Mouse (Mus musculus) midbrain, embryonic 14.5 days (tissue): ENCODE data around the gene Map2k7. TPM values are rescaled to one million over a fixed set of nuclear protein-coding genes. Genes with fewer than 3 reads are reported as not detected.

ENCODE experiments used
- ATAC-seq: fragments of 200-750 bp; cut with Nextera tagmentation; 2 replicates; pipeline ENCODE4 v1.8.0; 2017; ENCODE audit warnings: moderate number of reproducible peaks, moderate library complexity; ENCODE audit not compliant: low FRiP score, low TSS enrichment
- DNase-seq: peaks from one replicate; pipeline ENCODE4 v3.0.0-alpha.2; 2015
- H3K27ac ChIP-seq: fragments of 300-500 bp; sonication (generic); replicated peaks from 2 replicates; pipeline ENCODE4 v1.5.1; 2014; ENCODE audit warnings: mild to moderate bottlenecking, low read depth, low read length, moderate library complexity
- H3K27me3 ChIP-seq: fragments of 300-500 bp; sonication (generic); 2 replicates; pipeline ENCODE4 v1.6.1; 2014; ENCODE audit warnings: low read length, control low read depth, mixed read lengths; ENCODE audit not compliant: control insufficient read depth, insufficient read depth
- H3K36me3 ChIP-seq: fragments of 300-500 bp; sonication (generic); 2 replicates; pipeline ENCODE4 v1.6.1; 2014; ENCODE audit warnings: low read length, control low read depth; ENCODE audit not compliant: control insufficient read depth, insufficient read depth
- H3K4me1 ChIP-seq: fragments of 300-500 bp; sonication (generic); 2 replicates; pipeline ENCODE4 v1.6.1; 2014; ENCODE audit warnings: mild to moderate bottlenecking, antibody characterized with exemption, low read length, control low read depth; ENCODE audit not compliant: control insufficient read depth, insufficient read depth
- H3K4me2 ChIP-seq: fragments of 300-500 bp; sonication (generic); 2 replicates; pipeline ENCODE4 v1.6.1; 2014; ENCODE audit warnings: mild to moderate bottlenecking, low read length, moderate library complexity
- H3K4me3 ChIP-seq: fragments of 300-500 bp; sonication (generic); replicated peaks from 2 replicates; pipeline ENCODE4 v1.5.1; 2014; ENCODE audit warnings: low read depth, low read length
- H3K9ac ChIP-seq: fragments of 300-500 bp; sonication (generic); replicated peaks from 2 replicates; pipeline ENCODE4 v1.6.1; 2014; ENCODE audit warnings: mild to moderate bottlenecking, low read length, moderate library complexity
- H3K9me3 ChIP-seq: fragments of 300-500 bp; sonication (generic); 2 replicates; pipeline ENCODE4 v1.6.1; 2016; ENCODE audit warnings: low read length, control low read depth, mixed read lengths; ENCODE audit not compliant: control insufficient read depth
- WGBS: fragments of 180-500 bp; shearing (Covaris S2); extraction: QIAGEN DNeasy Blood & Tissue Kit; methylation state at CpG from one replicate; pipeline ENCODE4 v1.1.7; 2014; 5-methylcytosine and 5-hydroxymethylcytosine counted together
- polyA plus RNA-seq: library from polyadenylated mRNA; unstranded; fragments of >200 nt; fragmentation: Nextera tagmentation; extraction: Ambion mirVana; gene quantifications from 2 replicates; pipeline ENCODE4 v1.2.1, GENCODE M21; 2014

The Map2k7 gene
- polyA plus RNA-seq, result 21.9 and 30.1 TPM in 2 replicates

- Histone ChIP-seq H3K27ac (peak within 1 kb of the TSS; percentile 93), H3K4me2 (peak within 1 kb of the TSS; percentile 95), H3K9me3 (no peaks in the 10 kb centered on the region), H3K9ac (peak within 1 kb of the TSS; percentile 75), H3K27me3 (no peaks in the 10 kb centered on the region), H3K36me3 (peaks cover 24% of the 10 kb centered on the region), H3K4me3 (peak within 1 kb of the TSS; percentile 70), H3K4me1 (peaks cover 18% of the 10 kb centered on the region)
- under 1% methylated on average over 71 of the region's 71 CpGs for WGBS
- ATAC-seq (peak; percentile 95), DNase-seq (peak; percentile 100)
Observed at GRCm38 (mm10) chr8:4238434-4239192, at the start of gene Map2k7, which contains the start of gene Gm49320. Map2k7 (plus strand) TSS chr8:4238740. Gm49320 (plus strand) TSS chr8:4238865.

GRCm38 (mm10) chr8:4189031-4189722 lies 49.4 kb upstream of the Map2k7 start:
- Histone ChIP-seq H3K9ac (no peak overlapping the region), H3K36me3 (peaks cover 74% of the 10 kb centered on the region), H3K9me3 (no peaks in the 10 kb centered on the region), H3K4me1 (peaks cover 5% of the 10 kb centered on the region; the same call in 1 of the 2 replicates), H3K27me3 (no peaks in the 10 kb centered on the region), H3K27ac (no peak overlapping the region), H3K4me3 (no peak overlapping the region), H3K4me2 (no peak overlapping the region)
- no peak for DNase-seq
- WGBS, result 36% methylated on average over 3 of the region's 3 CpGs
- ATAC-seq, result no peak

GRCm38 (mm10) chr8:4192305-4192704 lies 46.2 kb upstream of the Map2k7 start:
- 39% methylated on average over 5 of the region's 5 CpGs for WGBS

GRCm38 (mm10) chr8:4192807-4193587 lies 45.5 kb upstream of the Map2k7 start:
- ATAC-seq, result peak; percentile 85
- Histone ChIP-seq H3K4me1 (peaks cover 5% of the 10 kb centered on the region; the same call in 1 of the 2 replicates), H3K27ac (peak overlapping the region; percentile 70), H3K9me3 (no peaks in the 10 kb centered on the region), H3K27me3 (no peaks in the 10 kb centered on the region), H3K9ac (no peak overlapping the region), H3K4me3 (no peak overlapping the region), H3K36me3 (peaks cover 72% of the 10 kb centered on the region), H3K4me2 (peak overlapping the region; percentile 3)
- peak; percentile 91 for DNase-seq
- WGBS, result 2% methylated on average over 18 of the region's 18 CpGs

More at GRCm38 (mm10) chr8:4192305-4192704, 46.2 kb upstream of the Map2k7 start:
- ATAC-seq, result peak; percentile 48
- Histone ChIP-seq H3K36me3 (peaks cover 72% of the 10 kb centered on the region), H3K4me3 (no peak overlapping the region), H3K9ac (no peak overlapping the region), H3K4me2 (no peak overlapping the region), H3K4me1 (peaks cover 5% of the 10 kb centered on the region; the same call in 1 of the 2 replicates), H3K27me3 (no peaks in the 10 kb centered on the region), H3K9me3 (no peaks in the 10 kb centered on the region), H3K27ac (peak overlapping the region; percentile 70)
- peak; percentile 46 for DNase-seq

- H3K27ac ChIP-seq, result peak overlapping the region; percentile 70; the same call in 1 of the 2 replicates
- peak overlapping the region; percentile 3; the same call in 1 of the 2 replicates for H3K4me2 ChIP-seq
- no peak overlapping the region for H3K9ac ChIP-seq
- ATAC-seq, result peak; percentile 3; the same call in 1 of the 2 replicates
- no peak for DNase-seq
- H3K27me3 ChIP-seq, result no peaks in the 10 kb centered on the region
- 56% methylated on average over 7 of the region's 7 CpGs for WGBS
- no peak overlapping the region for H3K4me3 ChIP-seq
- peaks cover 70% of the 10 kb centered on the region for H3K36me3 ChIP-seq
- peaks cover 5% of the 10 kb centered on the region; the same call in 1 of the 2 replicates for H3K4me1 ChIP-seq
- no peaks in the 10 kb centered on the region for H3K9me3 ChIP-seq
Observed at GRCm38 (mm10) chr8:4193588-4193894, 45.0 kb upstream of the Map2k7 start.

GRCm38 (mm10) chr8:4201321-4201720 lies 37.2 kb upstream of the Map2k7 start:
- no peak for DNase-seq

GRCm38 (mm10) chr8:4205246-4206123 lies 33.1 kb upstream of the Map2k7 start:
- no peak for ATAC-seq
- H3K36me3 ChIP-seq, result peaks cover 93% of the 10 kb centered on the region

More at GRCm38 (mm10) chr8:4201321-4201720, 37.2 kb upstream of the Map2k7 start:
- Histone ChIP-seq H3K4me3 (no peak overlapping the region), H3K4me2 (no peak overlapping the region), H3K27ac (no peak overlapping the region), H3K36me3 (peaks cover 92% of the 10 kb centered on the region), H3K9ac (no peak overlapping the region), H3K27me3 (peaks cover 11% of the 10 kb centered on the region; the same call in 1 of the 2 replicates), H3K4me1 (no peaks in the 10 kb centered on the region), H3K9me3 (no peaks in the 10 kb centered on the region)
- ATAC-seq, result no peak
- 63% methylated on average over 2 of the region's 2 CpGs for WGBS

More at GRCm38 (mm10) chr8:4205246-4206123, 33.1 kb upstream of the Map2k7 start:
- H3K27ac ChIP-seq, result no peak overlapping the region
- no peak overlapping the region for H3K4me3 ChIP-seq
- no peak overlapping the region for H3K4me2 ChIP-seq
- 19% methylated on average over 38 of the region's 38 CpGs for WGBS
- no peaks in the 10 kb centered on the region; the same call in 1 of the 2 replicates for H3K4me1 ChIP-seq
- no peak for DNase-seq
- peaks cover 11% of the 10 kb centered on the region; the same call in 1 of the 2 replicates for H3K27me3 ChIP-seq
- peak overlapping the region; percentile 23; the same call in 1 of the 2 replicates for H3K9ac ChIP-seq
- no peaks in the 10 kb centered on the region for H3K9me3 ChIP-seq
